Mouse (Mus musculus): ENCODE results near the gene Degs1. TPM values are rescaled to one million over a fixed set of nuclear protein-coding genes. Genes with fewer than 3 reads are reported as not detected.
A peak's percentile ranks its signal among the peaks of the same experiment; 100 is the strongest.
"Not testable (repeated sequence)": the region's sequence is repeated elsewhere in the genome, so short reads cannot be mapped to it uniquely, and the experiment has no call there.

Degs1 gene
- polyA plus RNA-seq, 1 experiment from 2014 or later: 168 TPM

- no peaks in the 10 kb centered on the region for H3K27me3 ChIP-seq (replicated peaks)
- no peaks in the 10 kb centered on the region for H3K4me1 ChIP-seq (replicated peaks)
- H3K4me3 ChIP-seq: no peak overlapping the region
- 92% methylated on average over 5 of the region's 5 CpGs for WGBS
- H3K4me2 ChIP-seq: no peak overlapping the region
- no peak for ATAC-seq (ENCODE audit: insufficient number of reproducible peaks, low FRiP score)
- H3K27ac ChIP-seq (ENCODE audit: poor library complexity, severe bottlenecking): no peak overlapping the region
- no peak overlapping the region for H3K9ac ChIP-seq
- H3K9me3 ChIP-seq (replicated peaks): 0 out of 2 replicates have a peak, but pooled peaks cover 5% of the 10 kb centered on the region
- no peaks in the 10 kb centered on the region for H3K36me3 ChIP-seq
Measured at GRCm38 (mm10) chr1:182297821-182298220, 15.2 kb upstream of the Degs1 start.

DNA sequence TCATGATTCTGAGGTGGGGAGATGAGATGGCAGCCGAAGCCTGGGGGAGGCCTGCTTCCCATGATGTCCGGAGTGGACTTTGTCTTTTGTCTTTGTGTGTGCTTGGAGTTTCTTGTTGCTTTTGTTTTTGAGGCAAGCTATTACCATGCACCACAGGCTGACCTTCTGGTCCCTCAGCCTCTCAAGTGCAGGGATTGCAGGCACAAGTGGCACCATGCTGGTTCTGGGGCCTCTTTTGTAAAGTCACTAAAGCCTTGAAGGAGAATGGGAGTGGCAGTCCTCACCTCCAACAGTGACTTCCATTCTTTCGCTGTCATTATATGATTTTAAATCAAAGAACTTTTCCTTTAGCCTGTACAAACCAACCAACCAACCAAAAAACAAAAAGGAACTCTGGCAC is 14.6 kb upstream of the Degs1 start:
- Histone ChIP-seq H3K9me3 (replicated peaks) (0 out of 2 replicates have a peak, but pooled peaks cover 5% of the 10 kb centered on the region), H3K4me1 (replicated peaks) (peaks cover 3% of the 10 kb centered on the region; the same call in 1 of the 2 replicates), H3K4me2 (no peak overlapping the region), H3K27me3 (replicated peaks) (no peaks in the 10 kb centered on the region), H3K36me3 (no peaks in the 10 kb centered on the region), H3K27ac (ENCODE audit: poor library complexity, severe bottlenecking) (no peak overlapping the region), H3K9ac (no peak overlapping the region), H3K4me3 (no peak overlapping the region)
- no peak for ATAC-seq (ENCODE audit: insufficient number of reproducible peaks, low FRiP score)
- WGBS: 86% methylated on average over 3 of the region's 3 CpGs

- no peak for ATAC-seq (ENCODE audit: insufficient number of reproducible peaks, low FRiP score)
Measured at GRCm38 (mm10) chr1:182296816-182297215, 14.2 kb upstream of the Degs1 start.

GRCm38 (mm10) chr1:182296141-182296540 is 13.5 kb upstream of the Degs1 start:
- no peak for ATAC-seq (ENCODE audit: insufficient number of reproducible peaks, low FRiP score)
- no peak overlapping the region for H3K4me3 ChIP-seq
- H3K4me1 ChIP-seq (replicated peaks): peaks cover 4% of the 10 kb centered on the region; the same call in 1 of the 2 replicates
- H3K4me2 ChIP-seq: no peak overlapping the region
- no peak overlapping the region for H3K27ac ChIP-seq (ENCODE audit: poor library complexity, severe bottlenecking)
- 0 out of 2 replicates have a peak, but pooled peaks cover 5% of the 10 kb centered on the region for H3K9me3 ChIP-seq (replicated peaks)
- H3K36me3 ChIP-seq: no peaks in the 10 kb centered on the region
- no peak overlapping the region for H3K9ac ChIP-seq
- WGBS: 76% methylated on average over 6 of the region's 6 CpGs
- H3K27me3 ChIP-seq (replicated peaks): no peaks in the 10 kb centered on the region

More at GRCm38 (mm10) chr1:182296816-182297215, 14.2 kb upstream of the Degs1 start:
- Histone ChIP-seq H3K27ac (ENCODE audit: poor library complexity, severe bottlenecking) (no peak overlapping the region), H3K4me2 (no peak overlapping the region), H3K9me3 (replicated peaks) (0 out of 2 replicates have a peak, but pooled peaks cover 5% of the 10 kb centered on the region), H3K9ac (no peak overlapping the region), H3K4me1 (replicated peaks) (peaks cover 4% of the 10 kb centered on the region; the same call in 1 of the 2 replicates), H3K4me3 (no peak overlapping the region), H3K27me3 (replicated peaks) (no peaks in the 10 kb centered on the region), H3K36me3 (no peaks in the 10 kb centered on the region)
- 77% methylated on average over 6 of the region's 6 CpGs for WGBS

DNA sequence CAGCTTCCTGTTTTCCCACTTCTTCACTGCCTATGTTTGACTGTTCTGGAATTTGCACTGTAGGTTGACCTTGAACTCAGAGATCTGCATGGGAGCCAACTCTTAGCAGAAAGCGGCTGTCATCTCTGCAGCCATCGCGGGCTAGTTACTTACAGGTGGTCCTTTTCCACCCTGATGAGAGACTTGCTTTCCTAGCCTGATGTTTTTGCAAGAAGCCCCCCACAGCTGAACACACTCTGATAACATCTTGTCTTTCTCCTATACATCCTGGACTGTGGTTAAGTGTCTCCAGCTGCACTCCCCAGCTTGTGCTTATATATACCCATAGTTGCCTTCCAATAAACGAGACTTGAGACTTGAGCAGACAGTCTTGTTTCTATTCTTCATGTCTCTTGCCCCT is 9.7 kb upstream of the Degs1 start:
- 50% methylated on average over 4 of the region's 4 CpGs for WGBS
- Histone ChIP-seq H3K9ac (no peak overlapping the region), H3K27me3 (replicated peaks) (no peaks in the 10 kb centered on the region), H3K4me2 (no peak overlapping the region), H3K9me3 (replicated peaks) (no peaks in the 10 kb centered on the region), H3K36me3 (no peaks in the 10 kb centered on the region), H3K4me1 (replicated peaks) (peaks cover 4% of the 10 kb centered on the region; the same call in 1 of the 2 replicates), H3K27ac (ENCODE audit: poor library complexity, severe bottlenecking) (no peak overlapping the region), H3K4me3 (no peak overlapping the region)
- no peak for ATAC-seq (ENCODE audit: insufficient number of reproducible peaks, low FRiP score)

DNA sequence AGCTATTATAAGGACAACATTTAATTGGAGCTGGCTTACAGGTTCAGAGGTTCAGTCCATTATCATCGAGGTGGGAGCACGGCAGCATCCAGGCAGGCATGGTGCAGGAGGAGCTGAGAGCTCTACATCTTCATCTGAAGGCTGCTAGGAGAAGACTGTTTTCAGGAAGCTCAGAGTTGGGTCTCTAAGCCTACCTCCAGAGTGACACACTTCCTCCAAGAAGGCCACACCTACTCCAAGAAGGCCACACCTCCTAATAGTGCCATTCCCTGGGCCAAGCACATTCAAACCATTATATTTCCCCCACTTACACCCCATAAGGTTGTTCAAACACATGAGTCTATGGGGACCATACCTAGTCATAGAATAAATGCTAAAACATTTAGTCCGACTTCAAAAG is 8.1 kb upstream of the Degs1 start:
- not testable (repeated sequence) for H3K4me1 ChIP-seq (replicated peaks); H3K36me3 ChIP-seq; ATAC-seq (ENCODE audit: insufficient number of reproducible peaks, low FRiP score); H3K9ac ChIP-seq; H3K9me3 ChIP-seq (replicated peaks); H3K27ac ChIP-seq (ENCODE audit: poor library complexity, severe bottlenecking); H3K4me3 ChIP-seq; H3K27me3 ChIP-seq (replicated peaks); H3K4me2 ChIP-seq
- WGBS: 87% methylated on average over 3 of the region's 3 CpGs

DNA sequence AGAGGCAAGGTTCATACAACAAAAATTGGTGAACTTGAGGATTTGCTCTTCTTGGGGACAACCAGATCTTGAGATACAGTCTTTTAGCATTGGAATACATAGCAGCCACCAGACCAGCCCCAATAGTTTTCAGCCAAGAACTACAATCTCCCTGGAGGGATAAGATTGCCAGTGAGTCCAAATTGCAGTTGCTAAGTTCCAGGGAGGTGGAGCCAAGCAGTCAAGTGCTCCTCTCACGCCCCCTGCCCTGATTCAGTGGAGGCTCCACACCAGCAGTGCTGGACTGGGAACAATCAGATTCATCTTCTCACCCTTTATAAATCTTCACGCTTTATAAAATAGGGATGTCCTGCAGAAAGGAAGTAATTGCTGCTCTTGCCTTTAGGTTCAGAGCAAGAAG is 7.2 kb upstream of the Degs1 start:
- Histone ChIP-seq H3K4me2 (no peak overlapping the region), H3K27me3 (replicated peaks) (no peaks in the 10 kb centered on the region), H3K4me3 (no peak overlapping the region), H3K27ac (ENCODE audit: poor library complexity, severe bottlenecking) (no peak overlapping the region), H3K4me1 (replicated peaks) (peaks cover 4% of the 10 kb centered on the region; the same call in 1 of the 2 replicates), H3K9me3 (replicated peaks) (no peaks in the 10 kb centered on the region), H3K9ac (no peak overlapping the region), H3K36me3 (no peaks in the 10 kb centered on the region)
- no peak for ATAC-seq (ENCODE audit: insufficient number of reproducible peaks, low FRiP score)
- 54% methylated on average over 2 of the region's 2 CpGs for WGBS

DNA sequence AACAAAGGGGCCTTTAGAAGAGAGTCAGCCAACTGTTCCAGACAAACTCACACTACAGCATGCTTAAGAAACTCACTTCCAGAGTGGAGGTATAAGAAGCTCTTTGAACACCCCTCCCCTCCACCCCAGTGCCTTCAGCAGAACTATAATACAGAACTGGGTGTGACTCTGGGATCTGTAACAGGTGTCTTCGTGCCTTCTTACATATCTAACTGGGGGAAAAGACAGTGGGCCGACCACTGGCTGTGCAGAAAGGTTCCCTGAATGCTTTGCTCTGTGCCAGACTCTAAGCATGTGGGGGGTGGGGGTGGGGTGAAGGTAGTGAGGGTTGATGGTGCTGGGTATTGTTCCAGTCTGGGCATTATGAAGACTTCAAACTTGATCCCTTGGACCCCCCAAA is 6.0 kb upstream of the Degs1 start:
- no peak overlapping the region for H3K9ac ChIP-seq
- 45% methylated on average over 2 of the region's 2 CpGs for WGBS
- ATAC-seq (ENCODE audit: insufficient number of reproducible peaks, low FRiP score): no peak
- H3K4me3 ChIP-seq: no peak overlapping the region
- H3K36me3 ChIP-seq: no peaks in the 10 kb centered on the region
- no peak overlapping the region for H3K27ac ChIP-seq (ENCODE audit: poor library complexity, severe bottlenecking)
- H3K9me3 ChIP-seq (replicated peaks): no peaks in the 10 kb centered on the region
- H3K27me3 ChIP-seq (replicated peaks): no peaks in the 10 kb centered on the region
- H3K4me1 ChIP-seq (replicated peaks): peaks cover 4% of the 10 kb centered on the region; the same call in 1 of the 2 replicates
- H3K4me2 ChIP-seq: no peak overlapping the region

DNA sequence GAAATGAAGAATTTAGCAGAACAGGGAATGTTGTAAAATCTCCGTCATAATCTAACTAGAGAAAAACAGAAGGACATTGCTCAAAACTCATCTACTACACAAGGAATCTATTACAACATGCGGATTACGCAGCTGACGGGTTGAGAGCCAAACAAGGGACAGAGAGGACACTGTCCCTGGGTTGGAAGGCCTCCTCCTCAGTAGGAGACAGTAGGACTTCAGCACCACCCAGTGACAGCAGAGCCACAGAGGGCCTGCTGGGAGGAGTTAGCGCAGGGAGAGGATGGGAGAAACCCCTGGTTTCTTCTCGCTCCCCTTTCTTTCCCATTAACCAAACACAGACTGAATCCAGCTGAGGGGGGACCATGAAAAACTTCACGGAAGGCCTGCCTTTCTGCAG is 5.2 kb upstream of the Degs1 start:
- 57% methylated on average over 7 of the region's 7 CpGs for WGBS
- Histone ChIP-seq H3K36me3 (no peaks in the 10 kb centered on the region), H3K4me1 (replicated peaks) (peaks cover 4% of the 10 kb centered on the region; the same call in 1 of the 2 replicates), H3K27me3 (replicated peaks) (no peaks in the 10 kb centered on the region), H3K9ac (no peak overlapping the region), H3K4me2 (no peak overlapping the region), H3K9me3 (replicated peaks) (no peaks in the 10 kb centered on the region), H3K4me3 (no peak overlapping the region), H3K27ac (ENCODE audit: poor library complexity, severe bottlenecking) (no peak overlapping the region)
- ATAC-seq (ENCODE audit: insufficient number of reproducible peaks, low FRiP score): no peak

- WGBS: 86% methylated on average over 2 of the region's 2 CpGs
- H3K4me2 ChIP-seq: no peak overlapping the region
- no peaks in the 10 kb centered on the region for H3K27me3 ChIP-seq (replicated peaks)
- H3K36me3 ChIP-seq: no peaks in the 10 kb centered on the region
- no peak overlapping the region for H3K9ac ChIP-seq
- no peaks in the 10 kb centered on the region for H3K9me3 ChIP-seq (replicated peaks)
- ATAC-seq (ENCODE audit: insufficient number of reproducible peaks, low FRiP score): no peak
- H3K4me3 ChIP-seq: no peak overlapping the region
- H3K4me1 ChIP-seq (replicated peaks): peaks cover 17% of the 10 kb centered on the region
- no peak overlapping the region for H3K27ac ChIP-seq (ENCODE audit: poor library complexity, severe bottlenecking)
Measured at GRCm38 (mm10) chr1:182284795-182285194, 2.2 kb upstream of the Degs1 start.

DNA sequence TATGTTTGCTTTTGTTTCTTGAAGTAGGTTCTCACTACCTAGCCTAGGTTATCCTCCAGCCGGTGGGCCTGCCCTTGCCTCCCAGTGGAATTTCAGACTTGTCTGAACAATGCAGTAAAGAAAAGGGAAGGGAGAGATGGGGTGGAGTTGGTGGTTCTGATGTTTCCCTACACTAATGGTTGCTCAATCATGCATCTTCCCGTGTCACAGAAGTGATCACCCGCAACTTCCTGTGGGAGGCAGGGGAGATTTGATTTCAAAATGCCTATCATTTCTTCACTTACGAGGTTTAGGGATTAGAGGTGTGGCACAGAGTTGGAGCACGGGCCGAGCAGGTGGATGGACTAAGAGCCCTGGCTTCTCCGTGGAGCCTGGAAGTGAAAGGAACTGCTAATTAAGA is 627 bp upstream of the Degs1 start:
- Histone ChIP-seq H3K4me3 (peak overlapping the region; percentile 76; the same call in 1 of the 2 replicates), H3K4me1 (replicated peaks) (peaks cover 17% of the 10 kb centered on the region), H3K36me3 (peaks cover 10% of the 10 kb centered on the region), H3K27me3 (replicated peaks) (no peaks in the 10 kb centered on the region), H3K27ac (ENCODE audit: poor library complexity, severe bottlenecking) (no peak overlapping the region), H3K4me2 (peak overlapping the region; percentile 80), H3K9ac (no peak overlapping the region), H3K9me3 (replicated peaks) (no peaks in the 10 kb centered on the region)
- ATAC-seq (ENCODE audit: insufficient number of reproducible peaks, low FRiP score): no peak
- 45% methylated on average over 7 of the region's 7 CpGs for WGBS

GRCm38 (mm10) chr1:182281251-182281711 is 1.3 kb downstream of the Degs1 start:
- peaks cover 17% of the 10 kb centered on the region for H3K4me1 ChIP-seq (replicated peaks)
- H3K4me3 ChIP-seq: peak overlapping the region; percentile 76
- H3K9ac ChIP-seq: peak overlapping the region; percentile 45
- 6% methylated on average over 9 of the region's 9 CpGs for WGBS
- H3K27me3 ChIP-seq (replicated peaks): no peaks in the 10 kb centered on the region
- H3K4me2 ChIP-seq: peak overlapping the region; percentile 80
- H3K9me3 ChIP-seq (replicated peaks): no peaks in the 10 kb centered on the region
- peaks cover 30% of the 10 kb centered on the region for H3K36me3 ChIP-seq
- ATAC-seq (ENCODE audit: insufficient number of reproducible peaks, low FRiP score): peak; percentile 48; the same call in 1 of the 2 replicates
- peak overlapping the region; percentile 48 for H3K27ac ChIP-seq (ENCODE audit: poor library complexity, severe bottlenecking)
